Mouse (Mus musculus) E14TG2a.4 (cell line): Measurements from ENCODE around the gene Slc43a3.

Source experiments
- CTCF ChIP-seq: conservative IDR thresholded peaks from 2 replicates; pipeline ENCODE4 v1.5.1; 2014; ENCODE audit warnings: low read length
- POU5F1 ChIP-seq: IDR thresholded peaks from 2 replicates; pipeline ENCODE4 v1.6.1; 2014; ENCODE audit warnings: low read length, borderline replicate concordance

DNA sequence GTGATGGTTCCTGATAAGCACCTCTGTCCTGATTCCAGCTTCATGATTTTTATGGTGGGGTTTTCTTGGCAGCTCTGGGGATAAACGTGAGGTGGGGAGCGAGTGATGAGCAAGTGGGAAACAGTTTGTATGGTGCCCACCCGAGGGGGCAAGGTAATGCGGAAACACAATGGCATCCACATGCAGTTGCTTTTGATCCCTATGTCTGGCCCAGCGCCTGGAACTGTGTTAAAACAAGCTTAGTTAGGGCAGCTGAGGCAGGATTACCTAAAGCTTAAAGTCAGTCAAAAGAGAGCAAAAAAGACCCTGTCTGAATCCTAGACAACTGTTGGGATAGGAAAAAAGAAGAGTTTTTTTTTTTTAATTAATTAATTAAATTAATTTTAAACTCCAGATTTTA is 1.3 kb upstream of the Slc43a3 start:
- no peak for TF ChIP-seq CTCF
- TF ChIP-seq POU5F1, result no peak
